Mouse (Mus musculus): ENCODE results near the gene Fndc4. TPM values are rescaled to one million over a fixed set of nuclear protein-coding genes. Genes with fewer than 3 reads are reported as not detected.

Gene Fndc4
- total RNA-seq (2021), result 10 to 100 TPM in 1 of 2 experiments, 1 to 10 TPM in 1; 3.6 to 10.3 TPM

DNA sequence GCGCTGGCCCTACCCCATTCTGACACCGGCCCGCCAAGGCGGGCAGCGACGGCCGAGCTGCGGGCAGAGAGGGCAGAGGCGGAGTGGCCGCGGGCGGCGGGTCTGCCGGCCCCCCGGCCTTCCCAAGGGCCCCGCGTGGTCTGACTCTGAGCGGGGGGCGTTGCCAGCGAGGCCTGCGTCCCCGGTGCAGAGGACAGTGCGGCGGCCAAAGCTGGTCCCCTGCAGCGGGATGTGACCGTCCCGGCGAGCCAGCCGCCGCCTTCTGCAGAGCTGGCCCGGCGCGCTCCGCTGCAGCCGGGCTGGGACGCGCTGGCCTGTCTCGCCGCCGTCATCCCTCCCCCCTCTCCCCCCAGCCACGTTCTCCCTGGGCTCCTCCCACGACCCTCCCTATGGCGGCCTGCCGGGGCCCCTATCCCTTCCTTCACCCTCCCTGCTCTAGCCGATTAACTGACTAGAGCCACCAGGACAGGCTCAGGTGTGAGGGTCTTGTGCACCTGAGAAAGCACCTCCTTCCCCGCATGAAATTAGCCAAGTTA lies at the start of gene Fndc4:
Gene Fndc4, minus strand, starts transcription at position 475 of the 536 bp plus-strand sequence.
- peak; percentile 30 to 36 for DNase-seq
- intact Hi-C loops (cut with DNase I), result no loop called here

DNA sequence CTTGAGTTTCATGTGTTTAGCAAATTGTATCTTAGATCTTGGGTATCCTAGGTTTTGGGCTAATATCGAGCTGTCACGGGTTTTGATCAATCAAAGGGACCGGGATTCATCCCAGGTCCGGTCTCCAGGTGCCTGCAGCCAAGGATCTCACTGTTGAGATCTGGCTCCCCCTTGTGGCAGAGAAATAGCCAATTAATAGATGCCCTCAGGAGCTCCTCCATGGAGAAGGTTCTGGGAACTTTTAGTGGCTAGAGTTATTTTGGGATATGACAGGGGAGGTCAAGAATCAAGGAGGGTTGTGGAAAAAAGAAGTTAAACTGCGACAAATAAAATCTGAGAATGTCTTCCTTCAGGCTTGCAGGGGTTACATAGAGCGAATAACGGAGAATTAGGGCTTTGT lies 32.4 kb upstream of the Fndc4 start:
- intact Hi-C loops (cut with DNase I), result loop anchor here (1.0 kb wide), 1 partner anchor 109 kb away; no protein-coding TSS in a partner anchor
- DNase-seq, result peak; percentile 79 to 86

DNA sequence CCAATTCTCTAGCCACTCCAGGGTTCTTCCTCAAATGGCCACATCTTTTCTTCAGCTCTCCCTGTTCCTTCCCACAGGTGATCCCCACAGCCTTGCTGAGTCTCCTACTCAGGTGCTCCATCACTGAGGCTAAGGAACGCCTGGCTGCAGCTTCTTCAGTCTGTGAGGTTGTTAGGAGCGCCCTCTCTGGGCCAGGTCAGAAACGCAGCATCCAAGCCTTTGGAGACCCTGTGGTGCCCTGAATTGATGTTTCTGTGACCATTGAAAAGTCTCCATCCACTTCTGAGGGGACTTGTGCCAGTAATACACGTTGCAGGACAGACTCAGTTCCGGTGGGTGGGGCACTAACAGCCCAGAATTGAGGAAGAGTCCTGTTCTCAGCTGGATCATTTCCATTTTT lies 31.0 kb upstream of the Fndc4 start:
- intact Hi-C loops (cut with DNase I), result no loop called here
- DNase-seq, result no peak

DNA sequence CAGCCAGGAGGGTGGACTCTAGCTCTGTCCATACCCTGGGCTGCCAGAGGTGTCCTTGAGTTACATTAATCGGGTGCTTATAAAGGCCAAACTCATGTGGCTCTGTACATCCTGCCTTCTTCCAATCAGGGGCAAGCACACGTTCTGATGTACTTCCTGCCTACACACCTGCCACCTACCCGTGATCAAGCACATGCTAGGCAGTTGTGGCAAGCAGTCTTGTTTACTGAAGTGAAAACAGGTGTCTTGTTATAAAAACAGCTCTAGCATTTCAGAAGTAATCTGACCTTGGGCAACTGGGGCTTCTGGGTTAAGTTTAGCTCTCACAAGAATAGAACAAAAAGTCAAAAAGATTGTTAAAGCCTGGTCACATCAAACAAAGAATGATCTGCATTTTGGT lies 28.2 kb upstream of the Fndc4 start:
- intact Hi-C loops (cut with DNase I), result no loop called here
- DNase-seq, result no peak

DNA sequence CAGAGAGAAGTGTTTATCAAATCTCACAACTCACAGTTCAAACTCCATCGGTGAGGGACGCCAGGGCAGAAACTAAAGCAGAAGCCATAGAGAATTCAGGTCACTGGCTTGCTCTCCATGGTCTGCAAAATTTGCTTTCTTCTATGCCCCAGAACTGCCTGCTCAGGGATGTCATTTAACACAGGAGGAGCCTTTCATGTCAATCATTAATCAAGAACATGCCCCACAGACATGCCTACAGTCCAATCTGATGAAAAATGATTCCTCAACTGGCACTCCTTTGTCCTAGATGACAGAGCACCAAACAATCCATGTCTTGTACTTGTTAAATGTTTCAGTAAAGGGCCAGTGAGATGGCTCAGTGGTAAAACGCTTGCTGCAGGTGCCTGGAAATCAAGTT lies 26.9 kb upstream of the Fndc4 start:
- DNase-seq, result no peak
- intact Hi-C loops (cut with DNase I), result no loop called here

DNA sequence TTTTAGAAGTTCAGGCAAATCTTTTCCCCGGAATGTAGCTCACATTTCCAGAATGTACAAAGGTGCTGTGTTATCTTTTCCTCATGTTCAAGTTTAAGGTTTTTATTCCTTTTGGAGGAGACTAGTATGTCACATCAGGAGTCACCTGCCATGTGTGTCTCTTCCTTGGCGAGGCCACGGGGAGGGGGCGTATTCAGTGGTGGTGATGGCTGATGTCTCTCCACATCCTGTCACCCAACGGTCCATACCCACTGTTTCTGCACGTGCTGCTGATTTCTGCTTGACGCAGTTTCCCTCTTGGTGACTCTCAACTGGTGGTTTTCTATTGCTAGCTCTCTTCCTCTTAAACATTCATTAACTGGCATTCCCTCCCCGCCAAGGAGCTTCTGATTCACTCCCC lies 16.9 kb upstream of the Fndc4 start:
- intact Hi-C loops (cut with DNase I), result no loop called here

DNA sequence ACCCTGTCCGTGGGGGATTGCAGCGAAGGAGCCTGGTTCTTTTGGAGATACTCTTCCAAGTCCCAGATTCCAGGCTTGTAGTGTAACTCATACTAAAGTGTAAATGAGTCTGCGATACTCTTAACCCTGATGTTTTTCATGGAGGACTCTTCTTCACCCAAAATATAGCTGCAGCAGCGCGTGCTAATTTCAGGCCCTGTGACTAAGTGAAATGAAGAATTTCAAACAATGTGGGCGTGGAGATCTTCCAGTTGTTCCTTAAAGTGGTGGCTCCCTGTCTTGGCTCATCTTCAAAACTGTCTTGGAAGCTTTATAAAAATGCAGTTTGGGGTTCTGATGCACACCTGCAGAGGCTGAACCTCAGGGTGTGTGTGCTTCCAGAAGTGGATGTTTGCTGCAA lies 7.2 kb upstream of the Fndc4 start:
- intact Hi-C loops (cut with DNase I), result no loop called here
- no peak for DNase-seq

More for the DNA sequence above, 16.9 kb upstream of the Fndc4 start:
- no peak for DNase-seq

DNA sequence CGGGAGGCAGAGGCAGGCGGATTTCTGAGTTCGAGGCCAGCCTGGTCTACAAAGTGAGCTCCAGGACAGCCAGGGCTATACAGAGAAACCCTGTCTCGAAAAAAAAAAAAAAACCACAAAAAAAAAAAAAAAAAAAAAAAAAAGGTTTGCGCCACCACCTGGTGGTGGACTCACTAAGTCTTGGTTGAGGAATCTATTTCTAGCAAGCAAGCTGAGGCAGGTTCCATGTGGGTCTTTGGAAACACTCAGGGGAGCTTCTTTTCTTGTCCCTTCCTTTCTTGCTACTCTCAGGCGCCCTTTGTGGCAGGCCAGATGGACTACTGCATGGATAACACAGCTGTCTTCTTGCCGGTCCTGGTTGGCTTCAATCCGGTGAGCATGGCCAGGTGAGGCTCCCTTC lies 6.0 kb upstream of the Fndc4 start:
- no peak for DNase-seq
- intact Hi-C loops (cut with DNase I), result no loop called here

DNA sequence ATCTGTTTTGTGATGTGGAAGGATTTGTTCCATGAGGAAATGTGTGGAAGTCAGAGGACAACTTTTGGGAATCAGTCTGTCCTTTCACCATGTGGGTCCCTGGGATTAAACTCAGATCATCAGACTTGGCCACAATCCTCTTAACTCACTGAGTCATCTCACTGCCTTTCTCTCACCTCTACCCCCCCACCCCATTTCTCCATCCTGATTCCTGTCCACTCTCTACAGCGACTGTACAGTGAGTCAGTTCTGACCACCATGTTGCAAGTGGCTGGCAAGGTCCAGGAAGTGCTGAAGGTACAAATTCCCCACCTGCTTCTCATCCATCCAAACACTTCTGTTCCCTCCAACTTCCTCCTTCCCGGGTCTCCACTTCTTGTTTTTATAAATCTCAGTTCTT lies 2.6 kb upstream of the Fndc4 start:
- DNase-seq, result no peak
- intact Hi-C loops (cut with DNase I), result no loop called here

DNA sequence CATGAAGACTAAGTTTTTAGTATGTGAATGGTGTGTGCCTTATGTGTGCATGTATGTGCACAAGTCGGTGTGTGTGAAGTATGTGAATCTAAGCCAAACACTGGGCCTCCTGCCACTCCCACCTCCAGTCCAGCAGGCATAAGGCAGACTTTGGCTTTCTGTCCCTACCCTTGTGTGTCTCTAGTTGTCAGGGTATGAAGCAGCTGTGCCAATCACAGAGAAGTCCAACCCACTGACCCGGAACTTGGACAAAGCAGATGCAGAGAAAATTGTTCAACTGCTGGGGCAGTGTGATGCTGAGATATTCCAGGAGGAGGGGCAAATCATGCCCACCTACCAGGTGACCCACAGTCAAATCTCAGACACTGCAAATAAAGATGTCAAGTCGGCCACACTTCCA lies 2.1 kb upstream of the Fndc4 start:
- intact Hi-C loops (cut with DNase I), result no loop called here
- no peak for DNase-seq

DNA sequence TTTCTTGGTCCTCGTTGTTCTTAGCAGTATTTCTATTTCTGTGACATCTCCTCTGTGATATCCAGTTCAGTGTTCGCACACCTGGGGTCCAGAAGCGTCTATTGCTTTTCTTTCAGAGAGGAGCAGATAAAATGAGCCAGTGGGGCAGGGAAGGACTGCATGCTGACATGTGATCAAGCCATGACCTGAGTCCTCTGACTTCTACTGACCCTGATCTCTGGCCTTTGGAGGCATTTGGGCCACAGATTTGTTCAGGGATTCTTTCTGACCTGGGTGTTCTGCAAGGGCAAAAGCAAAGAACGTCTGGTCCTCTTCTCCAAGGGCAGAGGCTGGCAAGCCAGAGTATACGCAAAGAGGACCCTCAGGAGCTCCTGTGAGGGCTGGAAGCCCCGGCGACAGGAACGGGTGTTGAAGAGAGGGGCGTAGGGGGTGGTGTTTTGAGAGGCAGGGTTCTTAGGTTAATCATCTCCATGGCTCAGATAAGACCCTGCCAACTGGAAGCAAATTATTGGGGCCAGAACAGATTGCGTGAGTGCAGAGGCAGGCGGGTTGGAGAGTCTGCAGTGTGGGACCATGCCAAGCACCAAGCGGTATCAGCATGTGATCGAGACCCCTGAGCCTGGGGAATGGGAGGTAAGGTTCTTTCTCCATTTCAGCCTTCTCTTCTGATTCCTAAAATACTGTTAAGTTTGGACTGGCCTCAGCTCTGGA lies 1.3 kb upstream of the Fndc4 start, which contains the start of gene Gckr:
Gene Gckr, plus strand, starts transcription at position 397 of the 711 bp plus-strand sequence.
- no peak for DNase-seq
- intact Hi-C loops (cut with DNase I), result no loop called here

DNA sequence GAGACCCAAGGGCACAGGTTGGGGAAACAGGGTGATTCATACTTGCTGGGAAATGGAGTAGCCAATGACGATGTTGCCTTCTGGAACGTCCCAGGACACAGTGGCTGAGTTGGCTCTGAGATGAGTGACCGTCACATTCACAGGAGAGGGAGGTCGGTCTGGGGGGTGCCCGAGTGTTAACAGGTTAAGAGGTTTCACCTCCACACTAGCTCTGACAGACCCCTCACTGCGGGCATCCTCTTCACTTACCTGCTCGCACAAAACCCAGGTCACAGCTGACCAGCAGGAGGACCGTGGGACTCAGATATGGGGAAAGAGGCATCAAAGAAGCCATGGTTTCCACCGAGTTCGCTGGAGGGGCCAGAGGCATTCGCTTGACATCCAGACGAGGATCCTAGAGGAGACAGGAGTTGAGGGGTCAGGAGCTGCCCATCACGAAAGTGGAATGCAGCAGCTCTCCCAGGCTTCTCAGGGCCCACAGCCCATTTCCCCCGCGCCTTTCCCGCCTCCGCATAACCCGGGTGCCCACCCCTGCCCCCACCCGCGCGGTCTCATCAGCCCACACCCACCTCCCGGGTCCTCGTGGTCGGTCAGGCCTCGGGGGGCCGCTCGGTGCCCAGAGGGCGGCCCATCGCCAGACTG lies 795 bp downstream of the Fndc4 start:
- DNase-seq, result no peak
- intact Hi-C loops (cut with DNase I), result no loop called here

DNA sequence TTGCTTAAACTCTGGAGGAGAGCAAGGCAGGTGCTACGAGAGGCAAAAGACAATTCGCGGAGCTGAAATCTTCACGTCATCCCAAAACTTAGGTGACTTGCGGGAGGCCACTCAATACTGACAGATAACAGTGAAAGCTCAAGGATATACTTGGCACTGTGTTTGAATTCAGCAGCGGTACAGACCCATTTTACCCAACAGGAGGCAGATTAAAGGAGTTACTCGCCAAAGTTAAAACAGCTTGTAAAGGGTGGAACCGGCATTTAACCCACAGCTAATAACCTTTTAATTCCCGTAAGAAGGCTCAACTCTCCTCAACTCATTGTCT lies 4.6 kb downstream of the Fndc4 start:
- intact Hi-C loops (cut with DNase I), result loop anchor here (2.0 kb wide), 1 partner anchor 51 kb away; the partner anchor contains the start of genes Gm9970 and Nrbp1

DNA sequence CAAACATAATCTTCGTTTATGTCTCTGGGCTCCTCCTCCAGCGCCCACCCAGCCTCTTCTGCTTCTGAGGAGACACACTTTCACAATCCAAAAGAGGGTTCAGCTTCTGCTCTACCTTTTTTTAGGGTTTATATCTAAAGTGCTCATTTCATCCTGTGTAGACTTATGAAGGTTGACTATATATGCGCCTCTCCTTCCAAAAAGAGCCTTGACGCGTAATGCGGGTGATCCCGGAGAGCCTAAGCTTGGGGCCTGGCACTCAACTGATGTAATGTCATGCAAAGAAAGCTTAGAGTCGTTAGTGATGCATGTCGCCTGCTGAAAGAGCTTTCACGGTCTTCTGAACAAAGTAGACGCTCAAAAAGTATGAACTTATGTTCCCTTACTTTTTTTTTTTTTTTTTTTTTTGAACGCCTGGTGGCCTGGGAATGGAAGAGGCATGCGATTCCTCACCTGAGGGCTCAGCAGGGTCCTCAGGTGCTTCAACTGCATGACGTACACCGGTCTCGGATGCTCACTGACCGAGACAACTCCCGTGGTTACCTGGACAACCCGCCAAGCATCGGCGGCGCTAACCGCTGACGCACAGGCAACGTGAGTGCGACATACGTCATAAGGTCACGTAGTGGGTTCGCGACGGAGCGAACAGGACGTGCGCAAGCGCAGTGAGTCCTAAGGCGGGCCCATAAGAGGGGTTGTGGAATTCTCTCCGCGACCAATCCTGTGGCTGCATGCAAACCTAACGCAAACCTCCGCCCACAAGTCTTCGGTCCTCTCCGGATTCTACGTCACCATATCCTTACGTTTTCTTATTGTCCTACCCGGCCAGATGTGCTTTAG lies 5.1 kb downstream of the Fndc4 start, which contains the start of gene Ift172:
Gene Ift172, minus strand, starts transcription at position 596 of the 840 bp plus-strand sequence.
- DNase-seq, result peak; percentile 97 to 98
- intact Hi-C loops (cut with DNase I), result loop anchor here (2.0 kb wide), 1 partner anchor 50 kb away; the partner anchor contains the start of genes Gm9970 and Nrbp1

More for the DNA sequence above, 4.6 kb downstream of the Fndc4 start:
- no peak for DNase-seq

DNA sequence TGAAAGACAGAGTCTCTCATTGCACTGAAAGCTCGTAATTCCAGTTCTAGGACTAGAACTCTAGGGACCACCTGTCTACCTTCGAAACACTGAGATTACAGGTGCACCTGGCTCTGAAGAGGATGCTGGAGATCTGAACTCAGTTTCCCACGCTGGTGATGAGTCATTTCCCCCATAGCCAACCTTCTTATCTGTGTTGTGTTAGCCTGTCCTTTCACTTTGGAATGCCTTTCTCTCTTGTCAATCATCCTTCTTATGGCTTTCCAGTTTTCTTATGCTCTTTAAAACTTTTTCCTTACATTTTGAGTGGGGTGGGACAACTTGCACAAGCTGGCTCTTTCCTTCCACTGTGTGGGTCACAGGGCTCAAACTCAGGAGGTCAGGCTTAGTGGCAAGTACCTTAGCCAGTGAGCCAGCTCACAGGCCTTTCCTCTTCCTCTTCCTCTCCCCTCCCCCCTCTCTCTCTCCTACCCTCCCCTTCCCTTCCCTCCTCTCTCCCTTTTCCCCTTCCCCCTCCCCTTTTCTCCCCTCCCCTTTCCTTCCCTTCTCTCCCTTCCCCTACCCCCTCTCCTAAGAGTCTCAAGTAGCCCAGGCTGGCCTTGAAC lies 6.2 kb downstream of the Fndc4 start:
- intact Hi-C loops (cut with DNase I), result loop anchor here (2.0 kb wide), 1 partner anchor 49 kb away; the partner anchor contains the start of genes Gm9970 and Nrbp1
- no peak for DNase-seq

DNA sequence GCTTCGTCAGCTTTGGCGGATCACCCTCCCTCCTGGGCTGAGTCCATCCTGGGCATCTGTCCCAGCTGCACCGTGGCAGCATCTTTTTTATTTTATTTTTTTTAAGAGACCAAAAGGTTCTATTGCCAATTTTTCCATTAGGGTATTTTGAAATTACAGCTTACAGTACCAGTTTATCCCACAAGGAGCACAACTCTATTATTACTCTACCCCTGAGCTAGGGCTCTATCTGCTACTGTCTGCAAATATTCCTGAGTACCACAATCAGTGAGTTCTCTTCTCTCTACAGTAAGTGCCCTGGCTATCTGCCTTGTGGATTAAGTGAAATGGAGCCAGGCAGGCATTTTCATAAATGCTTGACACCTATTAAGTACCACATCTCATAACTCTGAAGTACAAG lies 7.2 kb downstream of the Fndc4 start:
- intact Hi-C loops (cut with DNase I), result no loop called here
- peak in 1 of 2 experiments; percentile 11 for DNase-seq

DNA sequence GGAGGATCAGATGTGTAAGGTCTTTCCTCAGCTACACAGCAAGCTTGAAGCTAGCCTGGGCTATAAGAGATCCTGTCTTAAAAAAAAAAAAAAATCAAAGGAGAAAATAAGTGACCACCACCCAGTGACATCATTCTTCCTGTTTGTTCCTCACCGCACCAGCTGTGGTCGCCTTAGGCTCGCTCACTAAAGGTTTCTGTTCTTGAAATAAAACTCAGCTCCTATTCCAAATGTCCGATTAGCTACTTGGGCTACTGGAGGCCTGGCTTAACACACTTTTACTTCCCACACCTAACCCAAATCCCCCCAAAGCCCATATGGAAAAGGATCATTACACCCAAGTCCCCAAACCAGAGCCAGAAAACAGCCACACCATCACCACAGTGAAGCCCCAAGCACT lies 7.7 kb downstream of the Fndc4 start:
- intact Hi-C loops (cut with DNase I), result no loop called here
- DNase-seq, result no peak

DNA sequence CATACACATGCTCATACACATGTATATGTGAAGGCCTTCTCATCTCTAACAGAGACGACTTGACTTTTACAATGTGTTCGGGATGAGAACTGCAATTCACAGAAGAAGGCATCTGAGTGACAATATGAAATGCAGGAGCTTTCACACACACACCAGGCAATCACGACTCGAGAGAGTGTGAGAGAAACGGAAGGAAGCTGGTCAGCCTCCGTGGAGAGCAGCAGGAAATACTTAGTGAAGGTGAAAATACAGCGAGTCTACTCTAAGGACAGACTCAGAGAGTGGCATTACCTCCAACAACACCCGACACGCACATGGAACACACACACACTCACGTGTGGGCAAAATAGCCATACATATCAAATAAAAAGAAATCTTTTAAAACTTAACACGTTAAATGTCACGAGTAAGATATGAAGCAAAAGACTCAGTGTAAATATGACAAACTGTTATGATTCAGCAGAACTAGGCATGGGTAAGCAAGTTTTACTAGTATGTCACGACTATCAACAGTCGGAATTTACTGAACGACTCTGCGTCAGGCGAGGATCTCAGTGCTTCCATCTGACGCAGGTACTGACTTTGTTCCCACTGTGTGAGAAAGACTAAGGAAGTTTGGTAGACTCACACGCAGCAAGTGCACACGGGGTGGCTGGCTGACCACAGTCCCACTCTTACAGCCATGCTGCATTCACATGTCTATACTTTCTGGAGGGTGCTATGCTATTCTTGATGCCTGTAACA lies 16.5 kb downstream of the Fndc4 start:
- DNase-seq, result no peak
- intact Hi-C loops (cut with DNase I), result no loop called here

DNA sequence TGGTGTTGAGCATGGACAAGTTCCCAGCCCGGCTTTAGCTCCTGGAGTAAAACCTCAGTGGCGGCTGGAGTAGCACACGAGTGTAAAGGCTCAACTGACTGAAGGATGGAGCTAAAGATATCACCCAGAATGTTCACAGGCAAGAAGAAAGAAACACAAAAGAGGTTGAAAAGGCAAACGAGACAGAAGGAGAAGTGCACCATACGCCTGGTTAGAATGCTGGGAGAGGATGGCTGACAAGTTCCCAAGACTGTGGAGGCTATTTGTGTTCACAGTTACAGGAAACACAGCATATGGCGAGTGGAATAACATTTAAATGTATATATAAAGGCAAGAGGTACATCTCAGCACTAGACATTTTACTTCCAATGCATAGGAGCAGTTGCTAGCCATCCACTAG lies 22.9 kb downstream of the Fndc4 start:
- intact Hi-C loops (cut with DNase I), result no loop called here

DNA sequence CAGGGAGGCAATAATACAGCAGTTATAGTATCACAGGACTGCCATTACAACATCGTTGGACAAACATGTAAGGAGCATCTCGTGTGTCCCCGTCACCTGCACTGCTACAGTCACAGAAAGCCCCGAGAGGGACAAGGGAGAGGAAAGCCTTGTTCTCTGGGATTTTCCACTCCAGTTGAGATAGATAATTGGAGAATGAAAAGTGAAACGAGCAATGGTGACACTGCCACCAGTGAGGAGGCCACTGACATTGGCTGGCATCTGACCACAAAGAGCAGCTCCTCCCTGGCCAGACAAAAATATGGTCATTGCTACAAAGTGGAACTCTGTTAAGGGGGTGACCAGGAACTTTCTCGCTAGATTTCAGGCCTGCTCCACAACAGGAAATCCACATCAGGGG lies 28.2 kb downstream of the Fndc4 start:
- no peak for DNase-seq
- intact Hi-C loops (cut with DNase I), result no loop called here

More for the DNA sequence above, 22.9 kb downstream of the Fndc4 start:
- no peak for DNase-seq

All from heart, postnatal 10 days (tissue).